Mouse (Mus musculus): ENCODE measurements around the gene Cpxm2.

Gene Cpxm2

DNA sequence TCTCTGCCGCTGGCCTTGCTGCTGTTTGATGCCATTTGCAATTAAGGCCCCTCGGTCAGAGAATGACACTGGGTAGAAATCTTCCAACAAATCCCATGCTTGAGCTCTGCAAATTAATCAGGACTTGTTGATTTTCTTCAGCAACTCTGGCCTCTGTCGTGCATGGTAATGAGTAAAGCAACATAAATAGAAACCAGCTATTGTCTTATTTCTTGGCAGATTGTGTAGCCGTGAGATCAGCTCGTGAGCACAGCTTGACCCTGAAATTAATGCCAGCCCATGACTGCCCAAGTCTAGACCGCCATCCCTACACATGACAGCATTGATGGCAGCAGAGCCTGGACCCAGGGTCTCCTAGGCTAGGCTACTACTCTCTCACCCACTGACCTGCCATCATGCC, 25.9 kb downstream of the Cpxm2 start:
- no peak for DNase-seq

- DNase-seq, result no peak
Observed at GRCm38 (mm10) chr7:132124948-132125347, 29.6 kb downstream of the Cpxm2 start.

DNA sequence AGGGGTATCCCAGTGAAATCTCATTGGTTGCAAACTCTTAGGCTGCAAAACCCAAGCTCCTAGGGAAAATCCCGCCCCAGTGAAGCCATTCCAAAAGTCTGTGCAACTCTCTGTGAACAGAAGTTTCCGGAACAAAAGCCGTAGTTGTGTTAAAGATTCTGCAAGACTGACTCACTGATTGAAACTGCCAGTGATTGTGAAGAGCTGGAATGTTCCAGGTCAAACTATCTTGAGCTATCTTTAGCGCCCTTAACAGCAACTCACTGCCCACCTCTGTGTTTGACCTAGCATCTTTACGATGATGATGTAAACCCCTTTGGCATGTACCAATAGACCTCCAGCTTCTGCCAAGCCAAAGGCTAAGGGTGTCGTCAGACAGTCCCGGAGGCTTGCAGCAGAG, 31.3 kb downstream of the Cpxm2 start:
- no peak for DNase-seq

DNA sequence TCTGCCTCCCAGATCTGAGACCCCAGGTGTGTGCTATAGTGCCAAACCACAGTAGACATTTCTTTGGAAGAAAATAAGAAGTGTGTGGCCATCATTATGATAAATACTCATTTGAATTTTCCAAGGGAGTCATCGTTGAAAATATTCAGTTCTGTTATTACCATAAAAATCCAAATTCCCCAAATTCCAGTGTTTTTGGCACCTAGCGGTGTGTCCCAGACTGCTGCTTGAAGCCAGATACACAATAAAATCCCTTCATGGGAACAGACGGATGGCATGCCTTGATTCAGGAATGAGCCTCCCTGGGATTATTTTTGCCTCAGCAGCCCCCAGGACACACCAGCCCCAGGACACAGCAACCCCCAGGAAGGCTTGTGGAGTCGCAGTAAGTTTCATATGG, 34.7 kb downstream of the Cpxm2 start:
- DNase-seq, result no peak

DNA sequence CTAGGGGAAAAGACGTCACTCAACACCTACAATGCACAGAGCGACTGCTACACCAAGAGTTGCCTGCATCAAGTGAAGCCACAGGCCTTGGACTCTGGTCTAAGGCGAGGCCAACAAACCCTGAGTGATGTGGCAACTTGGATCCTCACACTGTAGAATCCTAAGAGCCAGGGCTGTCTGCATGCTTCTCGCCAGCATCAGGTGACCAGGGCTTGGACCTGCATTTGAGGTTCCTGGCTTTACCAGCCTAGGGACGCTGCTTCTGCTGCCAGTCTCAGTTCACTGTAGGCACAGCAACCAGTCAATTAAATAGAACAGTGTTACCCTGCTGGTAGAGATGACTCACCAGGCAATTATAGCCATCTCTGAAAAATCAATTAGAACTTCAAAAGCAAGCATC, 42.8 kb downstream of the Cpxm2 start:
- DNase-seq, result no peak

DNA sequence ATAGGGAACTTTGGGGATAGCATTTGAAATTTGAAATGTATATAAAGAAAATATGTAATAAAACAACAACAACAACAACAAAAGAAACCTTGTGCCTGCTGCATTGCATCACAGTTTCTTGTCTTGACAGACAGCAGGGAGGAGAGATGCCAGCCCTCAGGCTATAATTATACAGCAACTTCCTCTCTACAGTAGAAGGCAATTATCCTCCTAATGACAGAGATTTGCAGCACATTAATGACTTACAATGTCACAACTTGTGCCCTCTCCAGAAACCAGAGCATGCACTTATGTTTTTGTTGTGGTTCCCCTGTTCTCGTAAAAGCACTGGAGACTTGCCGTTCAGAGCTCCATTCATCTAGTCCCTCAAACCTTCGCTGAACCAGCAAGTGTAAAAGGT, 44.2 kb downstream of the Cpxm2 start:
- DNase-seq, result no peak

GRCm38 (mm10) chr7:132106891-132107290, 47.6 kb downstream of the Cpxm2 start:
- DNase-seq, result no peak

DNA sequence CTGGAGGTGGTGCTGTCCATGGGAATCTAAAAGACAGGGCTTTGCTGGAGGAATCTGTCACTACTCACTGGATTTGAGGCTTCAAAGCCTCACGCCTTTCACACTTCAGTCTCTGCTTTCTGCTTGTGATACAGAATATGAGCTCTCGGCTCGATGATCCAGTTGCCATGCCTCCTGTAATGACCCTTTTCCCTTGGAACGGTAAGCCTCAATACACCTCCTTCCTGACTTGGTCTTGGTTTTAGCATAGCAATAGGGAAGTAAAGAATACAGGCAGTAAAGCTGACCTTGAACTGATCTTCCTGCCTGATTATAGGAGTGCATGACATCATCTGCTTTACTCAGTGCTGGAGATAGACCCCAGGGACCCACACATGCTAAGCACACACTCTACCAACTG, 49.2 kb downstream of the Cpxm2 start:
- DNase-seq, result no peak

DNA sequence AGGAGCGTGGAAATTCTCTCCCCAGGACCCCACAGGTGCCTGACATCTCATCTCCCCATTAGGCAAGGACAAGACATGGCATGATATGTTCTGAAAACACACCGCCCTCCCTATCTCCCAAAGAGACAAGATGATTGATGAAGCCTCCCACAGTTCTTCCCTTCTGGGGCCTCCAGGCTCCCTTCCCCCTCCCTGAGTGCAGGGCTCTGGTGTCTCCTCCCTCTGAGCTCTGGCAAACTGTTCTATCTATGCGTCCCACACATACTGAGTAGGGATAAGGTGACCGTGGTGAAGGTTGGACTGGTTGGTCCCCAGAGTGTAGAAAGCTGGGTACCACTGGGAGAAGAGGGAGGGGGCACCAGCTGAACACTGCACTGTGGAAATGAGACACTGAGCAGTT, 56.1 kb downstream of the Cpxm2 start:
- DNase-seq, result no peak

DNA sequence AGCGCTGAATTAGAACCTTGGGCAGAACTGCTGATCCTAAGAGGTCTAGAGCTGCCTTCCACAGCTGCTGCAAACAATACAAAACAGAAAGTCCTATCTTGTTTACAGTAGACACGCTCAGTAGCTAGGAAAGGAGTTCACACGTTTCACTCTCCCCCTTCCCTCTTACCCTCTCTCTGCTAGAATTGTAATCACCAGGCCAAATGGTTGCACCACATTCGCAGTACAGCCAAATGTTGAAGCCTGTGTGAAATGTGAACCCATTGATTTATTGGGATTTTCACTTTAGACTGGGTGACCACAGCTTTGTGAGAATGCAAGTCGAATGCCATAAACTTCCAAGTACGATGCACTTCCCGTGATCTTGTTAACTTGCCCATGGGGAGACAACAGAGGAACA, 59.9 kb downstream of the Cpxm2 start:
- DNase-seq, result no peak

GRCm38 (mm10) chr7:132091551-132091950, 63.0 kb downstream of the Cpxm2 start:
- no peak for DNase-seq

DNA sequence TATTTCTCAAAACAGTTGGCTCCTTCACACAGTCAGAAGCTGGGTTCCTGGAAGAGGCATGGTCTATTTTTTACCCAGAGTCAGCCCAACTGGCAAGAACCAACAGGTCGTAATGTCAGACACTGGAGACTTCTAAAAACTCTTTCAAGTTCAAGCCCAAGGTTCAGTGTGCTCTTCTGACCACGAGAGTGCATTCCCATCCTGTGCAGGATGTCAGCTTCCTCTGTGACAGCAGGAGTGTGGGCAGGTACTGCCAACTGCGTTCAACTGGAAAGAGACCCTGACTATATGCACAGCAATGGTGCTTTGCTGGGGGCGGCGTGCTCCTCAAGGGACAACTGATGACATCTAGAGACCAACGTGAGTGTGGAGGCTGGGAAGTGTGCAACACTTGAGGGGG, 65.9 kb downstream of the Cpxm2 start:
- DNase-seq, result no peak

DNA sequence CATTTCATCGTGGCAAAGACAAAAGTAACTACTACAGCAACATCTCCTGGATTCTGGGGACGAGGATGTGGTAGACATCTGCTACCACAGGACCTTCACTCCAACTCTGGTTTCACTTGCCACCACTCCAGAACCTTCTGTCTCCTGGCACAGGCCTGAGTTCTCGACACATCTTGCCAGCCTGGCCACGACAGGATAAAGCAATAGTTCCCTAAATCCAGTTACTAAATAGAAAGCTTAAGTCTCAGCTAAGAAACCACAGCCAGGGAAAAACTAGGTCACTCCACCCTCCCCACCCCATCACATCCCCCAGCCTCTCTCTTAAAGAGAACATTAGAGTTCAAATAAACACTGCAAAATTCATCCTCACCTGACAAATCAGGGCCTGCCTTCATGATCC, 66.4 kb downstream of the Cpxm2 start:
- DNase-seq, result no peak

DNA sequence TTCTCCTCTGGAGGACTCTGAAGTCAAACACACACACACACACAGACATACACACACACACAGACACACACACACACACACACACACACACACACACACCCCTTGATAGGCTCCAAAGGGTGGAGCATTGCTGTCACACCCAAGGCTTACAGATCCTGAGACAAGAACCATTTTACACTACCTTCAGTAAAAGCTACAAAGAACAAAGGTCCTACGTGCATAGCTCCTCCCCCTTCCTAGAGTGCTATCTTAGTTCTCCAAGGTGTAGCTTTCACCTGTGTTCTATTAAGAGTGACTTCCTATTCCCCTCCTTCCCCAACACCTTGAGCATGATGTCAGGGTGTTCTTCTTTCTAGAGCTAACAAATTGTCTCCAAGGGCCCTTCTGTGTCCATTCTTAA, 78.7 kb downstream of the Cpxm2 start:
- DNase-seq, result no peak

DNA sequence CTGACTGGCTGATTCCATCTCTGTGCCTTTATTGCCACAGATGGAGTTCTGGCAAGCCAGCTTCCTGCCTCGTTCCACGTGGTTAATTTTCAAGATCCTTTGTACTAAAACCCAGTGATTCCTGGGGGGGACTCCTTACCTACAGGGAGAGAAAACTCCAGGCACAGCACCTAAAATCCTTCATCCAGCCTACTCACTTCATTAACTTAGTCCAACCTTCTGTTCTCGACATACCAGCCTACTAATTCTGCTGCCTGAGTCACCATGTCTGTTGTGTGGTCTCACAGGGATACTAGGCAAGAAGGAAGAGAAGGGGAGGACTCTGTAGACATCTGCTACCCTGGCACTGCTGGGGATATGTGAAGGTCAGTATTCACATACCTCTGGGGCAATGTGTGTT, 80.0 kb downstream of the Cpxm2 start:
- DNase-seq, result no peak

GRCm38 (mm10) chr7:132070877-132071625, 83.5 kb downstream of the Cpxm2 start:
- no peak for DNase-seq

GRCm38 (mm10) chr7:132067951-132068350, 86.6 kb downstream of the Cpxm2 start:
- DNase-seq, result no peak

DNA sequence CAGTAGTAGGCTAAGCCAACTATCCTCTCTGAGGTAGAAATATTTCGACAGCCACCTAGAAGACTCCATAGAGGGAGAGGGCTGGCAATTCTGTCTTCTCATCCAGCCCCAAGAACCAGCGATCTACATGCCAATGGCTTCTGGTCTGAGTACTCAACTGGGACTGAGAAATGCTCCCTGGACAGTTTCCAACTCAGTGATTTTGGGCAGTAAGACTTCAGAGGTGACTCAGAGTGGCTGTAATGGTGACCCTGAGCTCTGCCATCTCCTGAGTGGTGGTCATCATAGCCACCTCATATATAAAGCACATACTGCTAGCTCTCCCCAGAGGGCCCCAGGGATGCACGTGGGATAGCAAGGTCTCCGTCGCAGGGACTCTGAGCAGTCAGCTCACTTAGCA, 87.0 kb downstream of the Cpxm2 start:
- no peak for DNase-seq

DNA sequence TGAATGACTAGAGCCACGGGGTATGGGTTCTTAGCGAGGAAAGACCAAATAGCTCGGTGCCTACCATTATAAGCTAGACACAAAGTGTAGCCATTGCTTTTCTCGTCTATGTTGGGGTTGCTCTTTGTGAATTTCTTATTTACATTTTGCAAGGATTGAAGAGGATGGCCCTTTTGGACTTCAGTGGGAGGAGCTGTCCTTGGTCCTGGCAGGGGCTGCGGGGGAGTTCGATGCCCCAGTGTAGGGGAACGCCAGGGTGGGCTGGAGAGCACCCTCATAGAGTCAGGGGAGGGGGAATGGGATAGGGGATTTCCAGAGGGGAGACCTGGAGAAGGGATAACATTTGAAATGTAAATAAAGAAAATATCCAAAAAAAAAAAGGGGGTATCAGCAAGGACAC, 94.4 kb downstream of the Cpxm2 start:
- no peak for DNase-seq

DNA sequence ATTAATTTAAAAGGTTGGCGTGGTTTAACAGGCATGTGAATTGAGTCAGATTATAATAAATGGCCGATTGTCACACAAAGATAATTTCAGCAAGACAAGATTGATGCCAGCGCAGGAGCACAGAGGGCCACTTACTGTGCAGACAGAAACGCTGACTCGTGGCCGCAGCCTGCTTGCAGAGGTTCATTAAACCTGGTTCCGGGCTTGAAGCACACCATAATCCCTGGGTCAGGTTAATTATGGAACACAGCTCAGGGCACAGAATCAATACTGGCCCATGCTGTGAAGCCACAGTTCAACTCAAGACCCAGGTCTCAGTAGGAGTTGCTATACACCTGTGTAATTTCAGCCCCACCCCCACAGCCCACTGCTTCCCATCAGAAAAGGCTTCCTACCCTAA, 98.0 kb downstream of the Cpxm2 start:
- no peak for DNase-seq

- no peak for DNase-seq
Observed at GRCm38 (mm10) chr7:132046662-132047061, 107.9 kb downstream of the Cpxm2 start.

- DNase-seq, result no peak
Observed at GRCm38 (mm10) chr7:132031940-132032531, 122.5 kb downstream of the Cpxm2 start.

- no peak for DNase-seq
Observed at GRCm38 (mm10) chr7:132026671-132027070, 127.9 kb downstream of the Cpxm2 start.

DNA sequence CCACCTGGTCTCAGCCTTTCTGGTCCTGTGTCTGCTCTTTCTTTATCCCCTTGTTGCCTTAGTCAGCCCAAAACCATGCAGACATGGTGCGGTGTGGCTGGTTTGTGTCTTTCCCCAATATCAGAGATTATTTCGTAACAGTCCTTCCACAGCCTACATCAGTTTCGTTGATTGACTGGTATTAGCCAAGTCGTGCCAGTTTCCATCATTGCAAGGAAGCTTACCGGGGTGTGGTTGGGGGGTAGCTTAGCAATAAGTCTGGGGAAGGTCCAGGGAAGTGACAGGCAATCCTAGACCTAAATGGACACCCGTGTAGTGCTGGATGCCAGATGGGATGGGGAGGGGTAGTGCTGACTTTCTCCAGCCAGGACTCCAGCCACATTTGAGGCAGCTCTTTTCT, 128.9 kb downstream of the Cpxm2 start:
- DNase-seq, result no peak

DNA sequence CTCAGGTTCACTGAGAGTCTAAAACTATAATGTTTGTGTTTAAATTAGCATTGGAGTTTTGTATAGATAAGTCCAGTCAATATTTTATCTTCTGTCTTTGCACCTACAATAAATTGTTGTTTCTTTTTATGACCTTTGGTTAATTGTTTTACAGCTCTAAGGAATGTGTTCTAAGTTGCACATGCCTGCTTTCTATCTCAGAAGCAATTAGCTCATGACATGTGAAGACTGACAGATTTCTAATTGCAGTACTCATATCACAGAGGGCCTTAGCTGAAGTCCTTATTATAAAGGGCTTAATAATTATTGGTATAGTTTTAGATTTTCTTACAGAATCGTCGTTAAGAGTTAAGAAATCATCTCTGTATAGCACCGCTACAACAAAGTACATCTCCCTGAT, 138.6 kb downstream of the Cpxm2 start:
- no peak for DNase-seq
